Mouse (Mus musculus): ENCODE results near the gene Nudt8.

Gene Nudt8

GRCm38 (mm10) chr19:3988066-3988465 lies 12.3 kb upstream of the Nudt8 start:
- no peak for DNase-seq

GRCm38 (mm10) chr19:3988750-3989149 lies 11.6 kb upstream of the Nudt8 start:
- DNase-seq = no peak

- DNase-seq = no peak
Observed at GRCm38 (mm10) chr19:3990804-3991203, 9.6 kb upstream of the Nudt8 start.

- DNase-seq = no peak
Observed at GRCm38 (mm10) chr19:3991562-3991961, 8.8 kb upstream of the Nudt8 start.

- DNase-seq = no peak
Observed at GRCm38 (mm10) chr19:3991966-3992365, 8.4 kb upstream of the Nudt8 start.

- no peak for DNase-seq
Observed at GRCm38 (mm10) chr19:3992416-3992815, 8.0 kb upstream of the Nudt8 start, which contains the start of gene Tbx10. Gene Tbx10, plus strand, starts transcription at chr19:3992752.

GRCm38 (mm10) chr19:3994932-3995331 lies 5.4 kb upstream of the Nudt8 start:
- DNase-seq = no peak

- no peak for DNase-seq
Observed at GRCm38 (mm10) chr19:3995505-3995904, 4.9 kb upstream of the Nudt8 start.

- no peak for DNase-seq
Observed at GRCm38 (mm10) chr19:3996106-3996505, 4.3 kb upstream of the Nudt8 start.

GRCm38 (mm10) chr19:3996747-3997146 lies 3.6 kb upstream of the Nudt8 start:
- no peak for DNase-seq

GRCm38 (mm10) chr19:3997231-3997630 lies 3.1 kb upstream of the Nudt8 start:
- DNase-seq = no peak

GRCm38 (mm10) chr19:3998335-3998734 lies 2.0 kb upstream of the Nudt8 start:
- DNase-seq = no peak

GRCm38 (mm10) chr19:3999121-3999730 lies 1.2 kb upstream of the Nudt8 start:
- no peak for DNase-seq

- DNase-seq = no peak
Observed at GRCm38 (mm10) chr19:4000949-4001525, 657 bp downstream of the Nudt8 start.

- DNase-seq = no peak
Observed at GRCm38 (mm10) chr19:4001752-4002151, 1.4 kb downstream of the Nudt8 start.

- DNase-seq = no peak
Observed at GRCm38 (mm10) chr19:4003112-4003511, 2.7 kb downstream of the Nudt8 start, which contains the start of gene Doc2g. Gene Doc2g, plus strand, starts transcription at chr19:4003313.

GRCm38 (mm10) chr19:4003641-4004040 lies 3.3 kb downstream of the Nudt8 start:
- no peak for DNase-seq

GRCm38 (mm10) chr19:4004331-4004730 lies 4.0 kb downstream of the Nudt8 start:
- no peak for DNase-seq

- no peak for DNase-seq
Observed at GRCm38 (mm10) chr19:4005091-4005490, 4.7 kb downstream of the Nudt8 start.

GRCm38 (mm10) chr19:4005971-4006370 lies 5.6 kb downstream of the Nudt8 start:
- no peak for DNase-seq

- no peak for DNase-seq
Observed at GRCm38 (mm10) chr19:4011086-4011485, 10.7 kb downstream of the Nudt8 start.

GRCm38 (mm10) chr19:4012432-4013022 lies 12.1 kb downstream of the Nudt8 start, which contains the start of gene Ndufv1:
Gene Ndufv1, minus strand, starts transcription at chr19:4012806.
- peak; percentile 95 for DNase-seq

- DNase-seq = no peak
Observed at GRCm38 (mm10) chr19:4013066-4013465, 12.7 kb downstream of the Nudt8 start.

GRCm38 (mm10) chr19:4014802-4015201 lies 14.4 kb downstream of the Nudt8 start:
- DNase-seq = no peak
